In the genomic region with DNA sequence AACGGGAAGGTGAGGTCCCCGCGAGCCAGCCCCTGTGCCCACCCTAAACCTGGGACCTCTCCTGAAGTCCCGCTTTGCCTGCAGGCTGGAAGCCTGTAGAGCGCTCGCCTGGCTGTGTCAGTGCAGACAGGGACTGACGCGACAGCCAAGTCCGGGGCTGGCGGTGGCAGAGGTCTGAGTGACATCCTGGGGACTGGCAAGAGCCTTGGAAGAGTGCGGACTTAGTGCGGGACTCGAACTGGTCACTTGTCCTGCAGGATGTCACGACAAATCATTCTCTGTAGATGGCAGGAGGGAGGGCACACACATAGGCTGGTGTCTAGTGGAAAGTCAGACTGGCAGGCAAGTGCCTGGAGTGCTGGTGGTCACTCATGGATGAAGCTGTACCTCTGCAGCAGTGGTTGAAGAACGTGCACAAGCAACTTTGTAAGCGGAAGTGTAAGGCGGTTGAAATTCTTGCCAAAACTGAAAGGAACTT, we compare ENCODE assay signal across 8 mouse cellular contexts. TPM values are rescaled to one million over a fixed set of nuclear protein-coding genes. Genes with fewer than 3 reads are reported as not detected.
DNase-seq lines count a peak whose midpoint lies in the region; ATAC-seq and TF ChIP-seq lines count a peak whose summit lies in the region.

No protein-coding gene starts in this region.

- no peak for DNase-seq in lung, embryonic 14.5 days
- no peak for DNase-seq in lung, postnatal 10 days
- peak; percentile 59 for DNase-seq in liver
- DNase-seq in right cerebral cortex, postnatal 14 days: no peak
- no peak for DNase-seq in yolk sac, embryonic 10.5 days (ENCODE audit: low spot score)

- H3K4me3 ChIP-seq in lung, embryonic 14.5 days (ENCODE audit: low read depth, low read length): peak overlapping the region; percentile 80
- peak overlapping the region; percentile 76 for H3K4me3 ChIP-seq in bone marrow macrophage, adult 2 months (ENCODE audit: insufficient read depth, low read length)
- peak overlapping the region; percentile 99 for H3K4me3 ChIP-seq in forebrain, embryonic 16.5 days (replicated peaks; ENCODE audit: low read length)
- peak overlapping the region; percentile 95 for H3K4me3 ChIP-seq in neural tube, embryonic 13.5 days

- no peak for TF ChIP-seq CTCF in lung, embryonic 14.5 days (IDR thresholded peaks at IDR 0.05; ENCODE audit: low read depth)
- TF ChIP-seq CTCF in bone marrow macrophage, adult 2 months (IDR thresholded peaks at IDR 0.05; ENCODE audit: low read depth, low read length): no peak

- peak overlapping the region; percentile 75 for H3K4me2 ChIP-seq in lung, embryonic 14.5 days
- peak overlapping the region; percentile 85 for H3K4me2 ChIP-seq in forebrain, embryonic 16.5 days (ENCODE audit: low read length)
- peak overlapping the region; percentile 87 for H3K4me2 ChIP-seq in neural tube, embryonic 13.5 days

- H3K9ac ChIP-seq in lung, embryonic 14.5 days: peak overlapping the region; percentile 72
- peak overlapping the region; percentile 97 for H3K9ac ChIP-seq in forebrain, embryonic 16.5 days (replicated peaks; ENCODE audit: low read depth, low read length)
- H3K9ac ChIP-seq in neural tube, embryonic 13.5 days: peak overlapping the region; percentile 92

- no peak for TF ChIP-seq POLR2A in bone marrow macrophage, adult 2 months (IDR thresholded peaks at IDR 0.05; ENCODE audit: borderline replicate concordance, low read depth, low read length)

- H3K36me3 ChIP-seq in lung, embryonic 14.5 days (ENCODE audit: insufficient read depth): peaks cover 16% of the 10 kb centered on the region
- H3K36me3 ChIP-seq in forebrain, embryonic 16.5 days (ENCODE audit: control insufficient read depth, insufficient read depth): peaks cover 10% of the 10 kb centered on the region; the same call in 1 of the 2 replicates
- H3K36me3 ChIP-seq in neural tube, embryonic 13.5 days: peaks cover 29% of the 10 kb centered on the region

- WGBS in lung, embryonic 14.5 days: under 1% methylated on average over 17 of the region's 17 CpGs
- 1% methylated on average over 17 of the region's 17 CpGs for WGBS in forebrain, embryonic 16.5 days
- WGBS in neural tube, embryonic 13.5 days: 3% methylated on average over 17 of the region's 17 CpGs

- H3K27ac ChIP-seq in lung, embryonic 14.5 days (ENCODE audit: low read depth): peak overlapping the region; percentile 84
- H3K27ac ChIP-seq in bone marrow macrophage, adult 2 months (ENCODE audit: insufficient read depth, low read depth, low read length): peak overlapping the region; percentile 62
- H3K27ac ChIP-seq in forebrain, embryonic 16.5 days (ENCODE audit: low read length): peak overlapping the region; percentile 84
- H3K27ac ChIP-seq in neural tube, embryonic 13.5 days (replicated peaks): peak overlapping the region; percentile 90

- H3K4me1 ChIP-seq in lung, embryonic 14.5 days (ENCODE audit: insufficient read depth): no peaks in the 10 kb centered on the region
- 0 out of 2 replicates have a peak, but pooled peaks cover 5% of the 10 kb centered on the region for H3K4me1 ChIP-seq in bone marrow macrophage, adult 2 months (ENCODE audit: control insufficient read depth, insufficient read depth, low read length)
- peaks cover 10% of the 10 kb centered on the region for H3K4me1 ChIP-seq in forebrain, embryonic 16.5 days (replicated peaks; ENCODE audit: control insufficient read depth, insufficient read depth, low read length)
- peaks cover 15% of the 10 kb centered on the region for H3K4me1 ChIP-seq in neural tube, embryonic 13.5 days (replicated peaks)

- H3K9me3 ChIP-seq in lung, embryonic 14.5 days (ENCODE audit: low read depth, low read length): no peaks in the 10 kb centered on the region
- H3K9me3 ChIP-seq in forebrain, embryonic 16.5 days (ENCODE audit: control insufficient read depth, low read length): no peaks in the 10 kb centered on the region
- H3K9me3 ChIP-seq in neural tube, embryonic 13.5 days: no peaks in the 10 kb centered on the region

- H3K27me3 ChIP-seq in lung, embryonic 14.5 days (ENCODE audit: insufficient read depth, low read length): no peaks in the 10 kb centered on the region
- H3K27me3 ChIP-seq in forebrain, embryonic 16.5 days (replicated peaks; ENCODE audit: control insufficient read depth, insufficient read depth, low read length): no peaks in the 10 kb centered on the region
- H3K27me3 ChIP-seq in neural tube, embryonic 13.5 days: no peaks in the 10 kb centered on the region

- ATAC-seq in lung, embryonic 14.5 days (ENCODE audit: insufficient read depth): peak; percentile 84
- peak; percentile 82 for ATAC-seq in forebrain, embryonic 16.5 days
- ATAC-seq in neural tube, embryonic 13.5 days (ENCODE audit: low read depth): peak; percentile 89

RNA-seq across cellular contexts. Expression of a gene that starts 0.5 kb away (rescaled TPM):
- 82.4 and 88.1 TPM in 2 replicates for polyA plus RNA-seq in lung, embryonic 14.5 days (2014; fragmentation: Nextera tagmentation; extraction: Ambion mirVana)
- polyA plus RNA-seq in bone marrow macrophage, adult 2 months (2012; ENCODE audit: insufficient read depth, insufficient read length, missing spikeins): 32.3 and 38.6 TPM in 2 replicates
- polyA plus RNA-seq in forebrain, embryonic 16.5 days (2015; fragmentation: Nextera tagmentation; extraction: Ambion mirVana): 118 and 119 TPM in 2 replicates
- 94.7 and 103 TPM in 2 replicates for polyA plus RNA-seq in neural tube, embryonic 13.5 days (2015; fragmentation: Nextera tagmentation; extraction: Ambion mirVana)
